Mouse (Mus musculus) erythroblast, embryonic 14.5 days (primary cell): ENCODE measurements around the gene Gopc.

ENCODE experiments used
- GATA1 ChIP-seq: IDR thresholded peaks from 2 replicates; pipeline ENCODE4 v1.6.1; 2012; ENCODE audit warnings: low read length, inconsistent platforms, mixed read lengths
- TAL1 ChIP-seq: IDR thresholded peaks from 3 replicates; pipeline ENCODE4 v1.6.1; 2012; ENCODE audit warnings: low read length, inconsistent platforms, mixed read lengths

- TF ChIP-seq GATA1, result no peak
- TF ChIP-seq TAL1, result no peak
Measured at GRCm38 (mm10) chr10:52381845-52382591, at the start of gene Gopc.
